18 mouse cellular contexts compared by ENCODE assay signal in the genomic region with DNA sequence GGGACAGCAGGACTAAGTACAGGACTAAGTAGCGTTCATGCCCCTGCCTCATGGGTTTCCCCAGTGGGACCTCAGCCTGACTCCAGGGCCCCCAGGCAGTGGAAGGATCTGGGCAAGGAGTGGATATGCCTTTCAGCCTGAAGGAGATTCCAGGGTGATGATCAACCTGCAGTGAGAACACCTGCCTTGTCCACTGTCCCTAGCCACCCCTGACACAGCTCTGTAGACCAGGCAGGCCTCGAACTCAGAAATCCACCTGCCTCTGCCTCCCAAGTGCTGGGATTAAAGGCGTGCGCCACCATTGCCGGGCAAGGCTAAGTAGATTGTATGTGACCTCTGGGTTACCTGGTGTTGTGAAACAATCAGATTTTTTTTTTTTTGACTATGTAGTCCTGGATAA. TPM values are rescaled to one million over a fixed set of nuclear protein-coding genes. Genes with fewer than 3 reads are reported as not detected.
DNase-seq lines count a peak whose midpoint lies in the region; ATAC-seq lines count a peak whose summit lies in the region.
"Had no signal": no experiment of that assay in that cellular context is flagged by ENCODE, and none has a peak within 500 bp of the region (broad histone marks: within the 10 kb centered on the region; RNA-seq: fewer than 3 reads in every experiment).

No protein-coding gene starts in this region.

- ATAC-seq in cerebellum, adult (ENCODE audit: insufficient number of reproducible peaks, low FRiP score, low TSS enrichment): no peak
- no peak for ATAC-seq in kidney, embryonic 16.5 days (ENCODE audit: low FRiP score, low TSS enrichment)
- ATAC-seq in hindbrain, embryonic 13.5 days (ENCODE audit: low FRiP score): no peak
- no peak for ATAC-seq in neural tube, embryonic 14.5 days (ENCODE audit: low read depth)
- ATAC-seq: activated CD4-positive, CD25-positive, alpha-beta regulatory T cell, adult 4 months had no signal

- H3K27me3 ChIP-seq in kidney, embryonic 16.5 days (ENCODE audit: insufficient read depth, low read length): peaks cover 24% of the 10 kb centered on the region
- peaks cover 30% of the 10 kb centered on the region for H3K27me3 ChIP-seq in hindbrain, embryonic 13.5 days
- H3K27me3 ChIP-seq in neural tube, embryonic 14.5 days (ENCODE audit: control insufficient read depth, insufficient read depth, low read length): peaks cover 5% of the 10 kb centered on the region; the same call in 1 of the 2 replicates

- H3K4me3 ChIP-seq in kidney, embryonic 16.5 days (ENCODE audit: low read length): no peak overlapping the region
- H3K4me3 ChIP-seq in hindbrain, embryonic 13.5 days: peak overlapping the region; percentile 62
- H3K4me3 ChIP-seq in neural tube, embryonic 14.5 days (ENCODE audit: low read depth, low read length): no peak overlapping the region; the same call in 1 of the 2 replicates

- 91% methylated on average over 5 of the region's 5 CpGs for WGBS in kidney, embryonic 16.5 days
- 86% methylated on average over 5 of the region's 5 CpGs for WGBS in hindbrain, embryonic 13.5 days
- 93% methylated on average over 5 of the region's 5 CpGs for WGBS in neural tube, embryonic 14.5 days

- H3K4me1 ChIP-seq in kidney, embryonic 16.5 days (ENCODE audit: insufficient read depth, low read length): peaks cover 19% of the 10 kb centered on the region
- H3K4me1 ChIP-seq in hindbrain, embryonic 13.5 days (replicated peaks): peaks cover 54% of the 10 kb centered on the region
- peaks cover 8% of the 10 kb centered on the region for H3K4me1 ChIP-seq in neural tube, embryonic 14.5 days (ENCODE audit: control insufficient read depth, insufficient read depth, low read length)

- 0 out of 2 replicates have a peak overlapping the region, but pooled peaks have one; percentile 72 for H3K4me2 ChIP-seq in kidney, embryonic 16.5 days (replicated peaks; ENCODE audit: low read depth, low read length)
- peak overlapping the region; percentile 85 for H3K4me2 ChIP-seq in hindbrain, embryonic 13.5 days
- H3K4me2 ChIP-seq in neural tube, embryonic 14.5 days (ENCODE audit: low read depth, low read length): peak overlapping the region; percentile 80

- no peaks in the 10 kb centered on the region for H3K9me3 ChIP-seq in kidney, embryonic 16.5 days (ENCODE audit: low read length)
- no peaks in the 10 kb centered on the region for H3K9me3 ChIP-seq in hindbrain, embryonic 13.5 days
- H3K9me3 ChIP-seq in neural tube, embryonic 14.5 days (ENCODE audit: control insufficient read depth, low read length): no peaks in the 10 kb centered on the region
- H3K9me3 ChIP-seq: heart, embryonic 13.5 days; limb, embryonic 15.5 days had no signal

- DNase-seq in cerebellum, adult 9-10 months: peak; percentile 64
- no peak for DNase-seq in kidney, postnatal 4 days
- DNase-seq in B cell, adult 2 months: no peak
- DNase-seq in layer of hippocampus, adult 9-11 months: no peak
- DNase-seq: gastrocnemius, postnatal 36 days; heart, postnatal 4 days; kidney, adult 8-10 months; liver, postnatal 0 days; lung, postnatal 36 days; thymus, postnatal 14 days had no signal

- H3K9ac ChIP-seq in kidney, embryonic 16.5 days (replicated peaks; ENCODE audit: low read length): no peak overlapping the region
- H3K9ac ChIP-seq in hindbrain, embryonic 13.5 days: peak overlapping the region; percentile 91
- H3K9ac ChIP-seq in neural tube, embryonic 14.5 days (replicated peaks; ENCODE audit: low read depth, low read length): peak overlapping the region; percentile 85
- H3K9ac ChIP-seq: limb, embryonic 15.5 days had no signal

- no peaks in the 10 kb centered on the region for H3K36me3 ChIP-seq in kidney, embryonic 16.5 days (ENCODE audit: insufficient read depth, low read length)
- no peaks in the 10 kb centered on the region for H3K36me3 ChIP-seq in hindbrain, embryonic 13.5 days
- no peaks in the 10 kb centered on the region for H3K36me3 ChIP-seq in neural tube, embryonic 14.5 days (ENCODE audit: control insufficient read depth, insufficient read depth, low read length)
- H3K36me3 ChIP-seq: heart, embryonic 13.5 days; limb, embryonic 15.5 days had no signal

- H3K27ac ChIP-seq in kidney, embryonic 16.5 days (ENCODE audit: low read length): no peak overlapping the region
- no peak overlapping the region for H3K27ac ChIP-seq in hindbrain, embryonic 13.5 days
- no peak overlapping the region for H3K27ac ChIP-seq in neural tube, embryonic 14.5 days (ENCODE audit: low read depth, low read length)
- H3K27ac ChIP-seq: heart, embryonic 13.5 days; limb, embryonic 15.5 days; stomach, postnatal 0 days had no signal

RNA-seq across cellular contexts. Expression of gene Rap1gap, which starts 1.3 kb away (rescaled TPM):
- 22.0 and 31.7 TPM in 2 replicates for polyA plus RNA-seq in kidney, embryonic 16.5 days (2015; fragmentation: Nextera tagmentation; extraction: Ambion mirVana)
- 39.2 and 39.9 TPM in 2 replicates for polyA plus RNA-seq in hindbrain, embryonic 13.5 days (2015; fragmentation: Nextera tagmentation; extraction: Ambion mirVana)
- polyA plus RNA-seq in neural tube, embryonic 14.5 days (2014; fragmentation: Nextera tagmentation; extraction: Ambion mirVana): 75.5 and 77.6 TPM in 2 replicates
